Mouse (Mus musculus): Measurements from ENCODE around the gene Sulf2.

DNA sequence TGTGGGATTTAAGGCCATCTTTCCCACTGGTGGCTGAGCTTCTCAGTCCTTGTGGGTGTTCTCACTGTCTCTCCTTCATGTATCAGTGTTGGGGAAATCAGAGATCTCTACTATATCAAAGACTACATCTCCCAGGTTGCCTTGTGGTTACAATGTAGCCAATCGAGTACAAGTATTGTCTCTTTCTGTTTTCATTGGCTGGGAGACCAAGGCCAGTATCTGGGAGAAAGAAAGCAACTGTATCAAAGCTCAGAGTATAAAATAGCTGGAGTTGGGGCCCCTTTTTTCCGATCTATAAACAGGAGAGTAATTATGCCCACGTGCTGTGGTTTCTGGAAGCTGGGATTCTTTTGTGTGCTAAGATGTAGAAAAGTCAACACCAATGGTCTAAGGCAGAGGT is 19.7 kb upstream of the Sulf2 start:
- TF ChIP-seq MAX (IDR thresholded peaks at IDR 0.05) (no peak), CTCF (IDR thresholded peaks at IDR 0.05; ENCODE audit: control insufficient read depth, insufficient read depth, insufficient read length) (no peak), USF1 (IDR thresholded peaks at IDR 0.05; ENCODE audit: low read depth) (no peak), MYOD1 (IDR thresholded peaks at IDR 0.05; ENCODE audit: control insufficient read depth, insufficient read length, low read depth) (no peak), CEBPB (IDR thresholded peaks at IDR 0.05; ENCODE audit: low read depth) (no peak)

Data from C2C12 (cell line).